Mouse (Mus musculus) lung, postnatal 36 days (tissue): Measurements from ENCODE around the gene Icam1.
A peak's percentile ranks its signal among the peaks of the same experiment; 100 is the strongest.
"Not testable (repeated sequence)": the region's sequence is repeated elsewhere in the genome, so short reads cannot be mapped to it uniquely, and the experiment has no call there.

Experiments used
- DNase-seq: peaks from one replicate; pipeline ENCODE4 v3.0.0; 2022; ENCODE audit warnings: mixed read lengths

Icam1 gene

GRCm38 (mm10) chr9:20995069-20995468 is 20.7 kb upstream of the Icam1 start:
- DNase-seq = no peak

- no peak for DNase-seq
Observed at GRCm38 (mm10) chr9:20997065-20997464, 18.7 kb upstream of the Icam1 start.

GRCm38 (mm10) chr9:20998337-20998736 is 17.4 kb upstream of the Icam1 start:
- not testable (repeated sequence) for DNase-seq

DNA sequence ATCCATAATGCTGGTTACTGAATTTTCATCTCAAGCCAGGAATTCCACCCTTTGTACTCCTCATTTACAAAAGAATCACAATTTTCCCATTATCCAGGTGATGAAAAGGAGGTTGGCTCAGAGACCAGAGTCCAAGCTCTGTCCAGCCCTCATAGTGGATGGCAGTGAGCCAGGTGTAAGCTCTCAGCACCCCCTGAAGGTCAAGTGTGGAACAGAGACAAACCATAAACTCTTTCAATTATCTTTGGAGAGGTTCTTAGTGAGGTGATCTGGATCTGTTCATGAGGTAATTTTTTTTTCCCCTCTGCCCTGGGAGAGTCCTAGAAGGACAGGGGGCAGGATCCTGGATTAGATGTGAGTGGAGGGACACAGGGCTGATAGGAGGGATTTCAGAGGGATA is 15.0 kb upstream of the Icam1 start:
- peak; percentile 44 for DNase-seq

GRCm38 (mm10) chr9:21001651-21002200 is 14.1 kb upstream of the Icam1 start:
- DNase-seq = no peak

DNA sequence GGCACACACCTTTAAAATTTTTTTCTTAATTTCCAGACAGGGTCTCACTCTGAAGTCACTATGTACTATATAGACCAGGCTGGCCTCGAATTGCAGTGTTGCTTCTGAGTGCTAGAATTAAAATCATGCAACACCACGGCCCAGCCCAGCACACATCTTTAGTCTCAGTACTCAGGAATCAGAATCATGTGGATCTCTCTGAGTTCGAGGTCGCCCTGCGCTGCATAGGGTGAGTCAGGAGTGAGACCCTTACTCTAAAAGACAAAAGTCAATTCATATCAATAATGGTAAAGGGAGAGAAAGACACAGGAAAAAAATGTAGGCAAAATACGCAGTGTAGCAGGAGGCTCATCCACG is 13.5 kb upstream of the Icam1 start:
- no peak for DNase-seq

DNA sequence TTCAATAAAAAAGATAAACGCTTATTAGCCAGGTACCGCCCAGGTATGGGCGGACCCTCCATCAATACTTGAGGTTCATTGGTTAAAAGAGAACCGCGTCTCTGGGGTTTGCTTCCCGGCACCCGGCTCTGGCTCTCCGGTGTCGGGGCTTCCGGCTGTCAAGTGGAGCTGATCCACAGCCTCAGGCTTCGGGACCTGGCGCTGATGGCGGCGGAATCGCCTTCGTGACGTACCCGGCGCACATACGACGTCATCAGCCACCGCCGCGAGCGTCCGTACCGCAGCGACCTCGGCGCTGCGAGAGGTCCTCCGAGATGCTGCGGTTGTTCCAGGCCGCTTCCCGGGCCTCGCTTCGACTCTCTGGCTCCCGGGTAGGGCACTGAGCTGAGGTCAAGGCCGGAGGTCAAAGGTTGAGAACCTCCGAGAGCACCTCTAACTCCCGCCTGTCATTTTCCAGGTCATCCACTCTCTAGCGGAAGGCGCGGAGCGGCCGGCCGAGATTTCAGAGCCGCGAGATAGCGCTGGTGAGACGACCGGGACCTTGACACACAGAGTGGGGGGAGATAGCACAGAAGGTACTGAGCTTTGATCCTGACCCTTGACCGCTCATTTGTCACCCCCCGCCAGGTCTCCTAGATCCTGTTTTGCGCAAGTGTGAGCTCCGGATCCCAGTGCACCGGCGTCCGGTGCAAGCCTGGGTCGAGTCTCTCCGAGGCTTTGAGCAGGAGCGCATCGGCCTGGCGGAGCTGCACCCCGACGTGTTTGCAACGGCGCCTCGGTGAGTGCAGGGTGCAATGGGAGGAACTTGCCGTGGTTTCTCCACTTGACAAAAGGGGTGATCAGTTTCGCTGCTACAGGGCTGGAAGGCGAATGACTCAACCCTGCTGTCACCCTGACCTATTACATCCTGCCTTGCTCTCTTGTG is 12.9 kb upstream of the Icam1 start, which contains the start of gene Mrpl4:
TSS of gene Mrpl4 (plus strand) at position 112 of the 925 bp plus-strand sequence.
- peak; percentile 85 for DNase-seq

- DNase-seq = no peak
Observed at GRCm38 (mm10) chr9:21007313-21007952, 8.4 kb upstream of the Icam1 start.

DNA sequence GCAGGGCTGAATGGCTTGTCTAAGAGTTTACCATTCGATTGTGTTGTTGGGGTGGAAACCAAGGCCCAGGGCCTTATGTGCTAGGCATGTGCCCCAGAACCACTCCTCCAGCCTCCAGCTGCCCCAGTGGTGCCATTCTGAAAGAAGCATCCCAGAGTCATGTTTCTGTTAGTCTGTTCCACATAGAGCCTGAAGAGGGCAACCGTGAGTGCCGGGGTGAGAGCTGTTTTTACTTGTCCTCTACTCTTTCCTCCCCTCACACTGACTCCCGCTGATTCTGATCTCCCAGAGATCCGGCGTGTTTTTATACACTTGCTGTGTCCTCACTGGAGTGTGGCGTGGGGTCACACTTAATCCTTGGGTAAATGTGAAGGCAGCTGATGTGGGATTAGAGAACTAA is 7.8 kb upstream of the Icam1 start:
- no peak for DNase-seq

GRCm38 (mm10) chr9:21010362-21010761 is 5.4 kb upstream of the Icam1 start:
- peak; percentile 85 for DNase-seq

DNA sequence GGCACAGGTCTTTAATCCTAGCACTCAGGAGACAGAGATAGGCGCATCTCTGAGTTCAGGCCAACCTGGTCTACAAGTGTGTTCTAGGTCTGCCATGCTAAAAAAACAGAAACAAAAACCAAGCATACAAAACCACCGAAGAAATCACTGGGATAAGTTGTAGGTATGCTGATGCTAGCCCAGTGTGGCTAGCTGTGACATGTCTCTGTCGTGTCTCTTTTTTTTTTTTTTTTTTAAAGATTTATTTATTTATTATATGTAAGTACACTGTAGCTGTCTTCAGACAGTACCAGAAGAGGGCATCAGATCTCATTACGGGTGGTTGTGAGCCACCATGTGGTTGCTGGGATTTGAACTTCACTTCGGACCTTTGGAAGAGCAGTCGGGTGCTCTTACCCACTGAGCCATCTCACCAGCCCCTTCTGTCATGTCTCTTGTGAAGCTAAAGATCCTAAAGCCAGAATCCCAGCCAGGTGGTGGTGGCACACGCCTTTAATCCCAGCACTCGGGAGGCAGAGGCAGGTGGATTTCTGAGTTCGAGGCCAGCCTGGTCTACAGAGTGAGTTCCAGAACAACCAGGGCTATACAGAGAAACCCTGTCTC is 4.7 kb upstream of the Icam1 start:
- DNase-seq = not testable (repeated sequence)

GRCm38 (mm10) chr9:21011846-21012312 is 3.9 kb upstream of the Icam1 start:
- DNase-seq = peak; percentile 84

- DNase-seq = no peak
Observed at GRCm38 (mm10) chr9:21012368-21012767, 3.4 kb upstream of the Icam1 start.

GRCm38 (mm10) chr9:21014691-21015570 is 854 bp upstream of the Icam1 start:
- peak; percentile 86 for DNase-seq

- no peak for DNase-seq
Observed at GRCm38 (mm10) chr9:21016331-21017176, 769 bp downstream of the Icam1 start.

- DNase-seq = no peak
Observed at GRCm38 (mm10) chr9:21017177-21017575, 1.4 kb downstream of the Icam1 start.

- no peak for DNase-seq
Observed at GRCm38 (mm10) chr9:21018600-21018999, 2.8 kb downstream of the Icam1 start.

DNA sequence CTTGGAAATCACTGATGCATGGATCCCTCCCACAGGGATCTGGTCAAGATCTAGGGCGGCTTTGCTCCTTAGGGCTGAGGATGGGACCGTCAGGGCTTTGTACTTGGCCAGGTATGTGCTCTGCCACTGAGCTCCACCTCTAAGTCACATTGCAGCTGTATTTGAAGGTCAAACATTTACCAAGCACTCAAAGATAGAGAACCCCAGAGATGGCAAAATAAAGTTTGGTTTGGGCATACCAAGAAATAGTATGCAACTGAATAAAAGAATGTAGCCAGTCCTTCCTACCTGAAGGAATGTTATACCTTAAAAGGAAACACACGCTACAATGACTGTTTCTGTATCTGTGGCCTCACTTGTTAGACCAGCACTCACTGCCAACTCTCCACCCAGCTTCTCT is 5.6 kb downstream of the Icam1 start:
- DNase-seq = no peak

DNA sequence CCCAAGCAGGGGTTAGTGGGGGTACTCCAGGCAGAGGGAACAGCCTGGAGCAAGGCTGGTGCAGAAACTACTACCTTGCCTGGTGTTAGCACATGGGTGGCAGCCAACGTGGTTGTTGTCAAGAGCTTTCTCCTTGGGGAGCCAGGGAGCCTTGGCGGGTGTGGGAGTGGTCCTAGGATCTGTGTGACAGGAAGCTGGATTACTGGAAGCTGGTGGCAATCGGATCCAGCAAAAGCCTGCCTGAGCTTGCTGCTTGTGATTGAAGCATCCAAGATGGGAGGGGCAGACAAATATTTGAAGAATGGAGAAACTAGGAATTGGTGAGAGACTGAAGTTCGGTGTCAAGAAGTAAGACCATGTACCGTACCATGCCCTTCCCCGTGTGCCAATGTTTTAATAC is 6.5 kb downstream of the Icam1 start:
- DNase-seq = peak; percentile 64

DNA sequence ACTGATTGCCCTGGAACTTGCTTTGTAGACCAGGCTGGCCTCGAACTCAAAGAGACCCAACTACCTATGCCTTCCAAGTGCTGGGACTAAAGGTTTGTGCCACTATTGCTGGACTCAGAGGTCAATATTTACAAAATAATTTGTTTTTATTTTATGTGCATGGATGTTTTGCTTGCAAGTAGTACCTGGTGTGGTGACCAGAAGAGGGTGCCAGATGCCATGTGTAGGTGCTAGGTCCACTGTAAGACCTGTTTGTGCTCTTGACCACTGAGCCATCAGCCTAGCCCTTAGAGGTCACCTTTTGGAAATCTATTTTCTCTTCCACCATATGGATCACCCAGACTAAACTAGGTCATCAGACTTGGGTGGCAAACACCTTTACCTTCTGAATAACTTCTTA is 6.9 kb downstream of the Icam1 start:
- DNase-seq = no peak

- peak; percentile 78 for DNase-seq
Observed at GRCm38 (mm10) chr9:21025258-21025810, 9.5 kb downstream of the Icam1 start.
